Mouse (Mus musculus): ENCODE data around the gene Igsf21. TPM values are rescaled to one million over a fixed set of nuclear protein-coding genes. Genes with fewer than 3 reads are reported as not detected.

Gene Igsf21
- polyA plus RNA-seq, 1 experiment from 2014 or later: 1.00 TPM

- Histone ChIP-seq H3K4me1 (no peaks in the 10 kb centered on the region; the same call in 1 of the 2 replicates), H3K4me3 (no peak overlapping the region), H3K27me3 (peaks cover 36% of the 10 kb centered on the region), H3K36me3 (no peaks in the 10 kb centered on the region), H3K4me2 (no peak overlapping the region), H3K9ac (no peak overlapping the region), H3K9me3 (0 out of 2 replicates have a peak, but pooled peaks cover 3% of the 10 kb centered on the region), H3K27ac (no peak overlapping the region)
- ATAC-seq (ENCODE audit: insufficient number of reproducible peaks, insufficient read depth, low FRiP score, low TSS enrichment, low read depth): no peak; the same call in 1 of the 2 replicates
- 13% methylated on average over 15 of the region's 15 CpGs for WGBS
These were observed 176.8 kb downstream of the Igsf21 start for GRCm38 (mm10) chr4:140069563-140070330.

- Histone ChIP-seq H3K27ac (no peak overlapping the region), H3K4me2 (no peak overlapping the region), H3K36me3 (no peaks in the 10 kb centered on the region), H3K4me1 (peaks cover under 1% of the 10 kb centered on the region), H3K4me3 (no peak overlapping the region), H3K9ac (no peak overlapping the region), H3K27me3 (peaks cover 36% of the 10 kb centered on the region), H3K9me3 (0 out of 2 replicates have a peak, but pooled peaks cover 3% of the 10 kb centered on the region)
- no peak for ATAC-seq (ENCODE audit: insufficient number of reproducible peaks, insufficient read depth, low FRiP score, low TSS enrichment, low read depth)
- 90% methylated on average over 6 of the region's 6 CpGs for WGBS
These were observed 178.1 kb downstream of the Igsf21 start for GRCm38 (mm10) chr4:140068468-140068867.

GRCm38 (mm10) chr4:140066011-140066410 is 180.6 kb downstream of the Igsf21 start:
- H3K9ac ChIP-seq: no peak overlapping the region
- H3K4me2 ChIP-seq: no peak overlapping the region
- H3K36me3 ChIP-seq: no peaks in the 10 kb centered on the region
- 89% methylated on average over 12 of the region's 12 CpGs for WGBS
- ATAC-seq (ENCODE audit: insufficient number of reproducible peaks, insufficient read depth, low FRiP score, low TSS enrichment, low read depth): no peak
- H3K27ac ChIP-seq: no peak overlapping the region
- peaks cover 19% of the 10 kb centered on the region for H3K27me3 ChIP-seq
- peaks cover 2% of the 10 kb centered on the region for H3K4me1 ChIP-seq
- 0 out of 2 replicates have a peak, but pooled peaks cover 5% of the 10 kb centered on the region for H3K9me3 ChIP-seq
- H3K4me3 ChIP-seq: no peak overlapping the region

- H3K4me3 ChIP-seq: no peak overlapping the region
- H3K4me1 ChIP-seq: peaks cover 2% of the 10 kb centered on the region; the same call in 1 of the 2 replicates
- H3K9me3 ChIP-seq: 0 out of 2 replicates have a peak, but pooled peaks cover 2% of the 10 kb centered on the region
- H3K9ac ChIP-seq: no peak overlapping the region
- H3K27me3 ChIP-seq: no peaks in the 10 kb centered on the region
- WGBS: 80% methylated on average over 13 of the region's 13 CpGs
- ATAC-seq (ENCODE audit: insufficient number of reproducible peaks, insufficient read depth, low FRiP score, low TSS enrichment, low read depth): no peak
- no peak overlapping the region for H3K27ac ChIP-seq
- H3K4me2 ChIP-seq: no peak overlapping the region
- H3K36me3 ChIP-seq: no peaks in the 10 kb centered on the region
These were observed 183.4 kb downstream of the Igsf21 start for GRCm38 (mm10) chr4:140063153-140063671.

- H3K27ac ChIP-seq: no peak overlapping the region
- H3K27me3 ChIP-seq: no peaks in the 10 kb centered on the region
- no peak overlapping the region for H3K4me2 ChIP-seq
- peaks cover 2% of the 10 kb centered on the region; the same call in 1 of the 2 replicates for H3K4me1 ChIP-seq
- H3K9me3 ChIP-seq: 0 out of 2 replicates have a peak, but pooled peaks cover 2% of the 10 kb centered on the region
- WGBS: 88% methylated on average over 5 of the region's 5 CpGs
- H3K36me3 ChIP-seq: no peaks in the 10 kb centered on the region
- H3K9ac ChIP-seq: no peak overlapping the region
- no peak for ATAC-seq (ENCODE audit: insufficient number of reproducible peaks, insufficient read depth, low FRiP score, low TSS enrichment, low read depth)
- no peak overlapping the region for H3K4me3 ChIP-seq
These were observed 186.3 kb downstream of the Igsf21 start for GRCm38 (mm10) chr4:140060251-140060650.

- H3K9me3 ChIP-seq: 0 out of 2 replicates have a peak, but pooled peaks cover 4% of the 10 kb centered on the region
- no peak for ATAC-seq (ENCODE audit: insufficient number of reproducible peaks, insufficient read depth, low FRiP score, low TSS enrichment, low read depth)
- H3K27ac ChIP-seq: no peak overlapping the region
- no peaks in the 10 kb centered on the region for H3K36me3 ChIP-seq
- no peak overlapping the region for H3K4me3 ChIP-seq
- H3K4me2 ChIP-seq: no peak overlapping the region
- H3K4me1 ChIP-seq: no peaks in the 10 kb centered on the region
- 84% methylated on average over 7 of the region's 7 CpGs for WGBS
- H3K27me3 ChIP-seq: no peaks in the 10 kb centered on the region
- H3K9ac ChIP-seq: no peak overlapping the region
These were observed 193.5 kb downstream of the Igsf21 start for GRCm38 (mm10) chr4:140053042-140053441.

- no peak for ATAC-seq (ENCODE audit: insufficient number of reproducible peaks, insufficient read depth, low FRiP score, low TSS enrichment, low read depth)
- Histone ChIP-seq H3K4me3 (no peak overlapping the region), H3K27me3 (no peaks in the 10 kb centered on the region), H3K4me1 (no peaks in the 10 kb centered on the region), H3K9ac (no peak overlapping the region), H3K36me3 (no peaks in the 10 kb centered on the region), H3K27ac (no peak overlapping the region), H3K9me3 (0 out of 2 replicates have a peak, but pooled peaks cover 4% of the 10 kb centered on the region), H3K4me2 (no peak overlapping the region)
- WGBS: 59% methylated on average over 11 of the region's 11 CpGs
These were observed 194.0 kb downstream of the Igsf21 start for GRCm38 (mm10) chr4:140052575-140052974.

- 71% methylated on average over 10 of the region's 10 CpGs for WGBS
- H3K9me3 ChIP-seq: 0 out of 2 replicates have a peak, but pooled peaks cover 4% of the 10 kb centered on the region
- H3K4me3 ChIP-seq: no peak overlapping the region
- no peak overlapping the region for H3K4me2 ChIP-seq
- H3K9ac ChIP-seq: no peak overlapping the region
- no peaks in the 10 kb centered on the region for H3K4me1 ChIP-seq
- H3K27me3 ChIP-seq: no peaks in the 10 kb centered on the region
- no peak for ATAC-seq (ENCODE audit: insufficient number of reproducible peaks, insufficient read depth, low FRiP score, low TSS enrichment, low read depth)
- H3K27ac ChIP-seq: no peak overlapping the region
- no peaks in the 10 kb centered on the region for H3K36me3 ChIP-seq
These were observed 198.7 kb downstream of the Igsf21 start for GRCm38 (mm10) chr4:140047807-140048362.

- ATAC-seq (ENCODE audit: insufficient number of reproducible peaks, insufficient read depth, low FRiP score, low TSS enrichment, low read depth): no peak
- H3K9me3 ChIP-seq: peaks cover 9% of the 10 kb centered on the region
These were observed 202.6 kb downstream of the Igsf21 start for GRCm38 (mm10) chr4:140043953-140044352.

GRCm38 (mm10) chr4:140038586-140039411 is 207.8 kb downstream of the Igsf21 start:
- peak overlapping the region; percentile 43 for H3K4me2 ChIP-seq
- H3K27ac ChIP-seq: peak overlapping the region; percentile 72
- H3K4me1 ChIP-seq: peaks cover 27% of the 10 kb centered on the region
- no peaks in the 10 kb centered on the region for H3K36me3 ChIP-seq
- peaks cover 59% of the 10 kb centered on the region for H3K27me3 ChIP-seq
- no peak overlapping the region; the same call in 1 of the 2 replicates for H3K4me3 ChIP-seq
- ATAC-seq (ENCODE audit: insufficient number of reproducible peaks, insufficient read depth, low FRiP score, low TSS enrichment, low read depth): no peak
- 0 out of 2 replicates have a peak overlapping the region, but pooled peaks have one; percentile 40 for H3K9ac ChIP-seq
- 4% methylated on average over 26 of the region's 26 CpGs for WGBS
- peaks cover 9% of the 10 kb centered on the region for H3K9me3 ChIP-seq

More at GRCm38 (mm10) chr4:140043953-140044352, 202.6 kb downstream of the Igsf21 start:
- H3K4me1 ChIP-seq: peaks cover 7% of the 10 kb centered on the region
- H3K36me3 ChIP-seq: no peaks in the 10 kb centered on the region
- H3K27me3 ChIP-seq: peaks cover 13% of the 10 kb centered on the region
- H3K9ac ChIP-seq: no peak overlapping the region
- H3K4me2 ChIP-seq: no peak overlapping the region
- no peak overlapping the region for H3K4me3 ChIP-seq
- 53% methylated on average over 12 of the region's 12 CpGs for WGBS
- no peak overlapping the region; the same call in 1 of the 2 replicates for H3K27ac ChIP-seq

Data from embryonic facial prominence, embryonic 13.5 days (tissue).